Mouse (Mus musculus) hematopoietic stem cell, adult 5-6 weeks (primary cell): Measurements from ENCODE around the gene Gm10518. TPM values are rescaled to one million over a fixed set of nuclear protein-coding genes. Genes with fewer than 3 reads are reported as not detected.

Source experiments
- total RNA-seq: library from RNA; stranded (forward); fragments of 172-1452, 232-1000 nt; gene quantifications from 2 replicates; pipeline ENCODE4 v1.2.3, GENCODE M21; 2017

The Gm10518 gene
- total RNA-seq, 1 experiment from 2014 or later, result 1.2 TPM

Other genes with a start within 250 kb of the Gm10518 start
- 39.8 and 46.7 TPM in 2 replicates for gene Sccpdh, start 135.2 kb upstream of the Gm10518 start, total RNA-seq
- gene Kif28, start 58.1 kb upstream of the Gm10518 start, total RNA-seq, result not detected in 2 replicates
- 121 and 125 TPM in 2 replicates for gene Ahctf1, start 304 bp downstream of the Gm10518 start, total RNA-seq
- 18.7 and 32.5 TPM in 2 replicates for gene Cdc42bpa, start 157.1 kb downstream of the Gm10518 start, total RNA-seq